Mouse (Mus musculus) heart, postnatal 10 days (tissue): Measurements from ENCODE around the gene Tmem230. TPM values are rescaled to one million over a fixed set of nuclear protein-coding genes. Genes with fewer than 3 reads are reported as not detected.
"Not testable (repeated sequence)": the region's sequence is repeated elsewhere in the genome, so short reads cannot be mapped to it uniquely, and the experiment has no call there.

Source experiments
- DNase-seq, 2 experiments: peaks; one replicate each; pipeline ENCODE4 v3.0.0; 2021
- intact Hi-C: fragments of 180-260 bp; cut with DNase I; formaldehyde crosslinking; loops from one replicate; pipeline ENCODE4 v1.15.1; 2025
- total RNA-seq, 2 experiments: library from RNA; stranded (reverse); gene quantifications; 2 replicates each; pipeline ENCODE4 v1.2.3; 2021

Tmem230 gene
- total RNA-seq = 10 to 100 TPM; 22.1 to 25.7 TPM

- peak; percentile 96 to 98 for DNase-seq
- intact Hi-C loops = no loop called here
Observed at GRCm38 (mm10) chr2:132247539-132248313, at the start of gene Tmem230. Gene Tmem230 (minus strand): TSS chr2:132247807.

- DNase-seq = no peak
- intact Hi-C loops = no loop called here
Observed at GRCm38 (mm10) chr2:132293694-132294450, 46.3 kb upstream of the Tmem230 start.

- peak; percentile 75 to 79 for DNase-seq
- intact Hi-C loops = no loop called here
Observed at GRCm38 (mm10) chr2:132292083-132292482, 44.5 kb upstream of the Tmem230 start.

GRCm38 (mm10) chr2:132291265-132291664, 43.7 kb upstream of the Tmem230 start:
- peak in 1 of 2 experiments; percentile 44 for DNase-seq

GRCm38 (mm10) chr2:132290808-132291207, 43.2 kb upstream of the Tmem230 start:
- intact Hi-C loops = no loop called here
- DNase-seq = no peak

More at GRCm38 (mm10) chr2:132291265-132291664, 43.7 kb upstream of the Tmem230 start:
- intact Hi-C loops = no loop called here

GRCm38 (mm10) chr2:132289213-132289612, 41.6 kb upstream of the Tmem230 start:
- DNase-seq, intact Hi-C loops: not testable (repeated sequence)

- intact Hi-C loops = no loop called here
Observed at GRCm38 (mm10) chr2:132286376-132287076, 38.9 kb upstream of the Tmem230 start.

GRCm38 (mm10) chr2:132285722-132286121, 38.1 kb upstream of the Tmem230 start:
- DNase-seq, intact Hi-C loops: not testable (repeated sequence)

More at GRCm38 (mm10) chr2:132286376-132287076, 38.9 kb upstream of the Tmem230 start:
- DNase-seq = peak; percentile 74 to 77

- intact Hi-C loops = no loop called here
- DNase-seq = peak; percentile 75 to 83
Observed at GRCm38 (mm10) chr2:132284492-132285139, 37.0 kb upstream of the Tmem230 start.

GRCm38 (mm10) chr2:132283236-132284070, 35.8 kb upstream of the Tmem230 start:
- intact Hi-C loops = no loop called here
- DNase-seq = no peak

GRCm38 (mm10) chr2:132282453-132283174, 35.0 kb upstream of the Tmem230 start:
- DNase-seq = peak in 1 of 2 experiments; percentile 45
- intact Hi-C loops = no loop called here

- intact Hi-C loops = loop anchor here (2.0 kb wide), 1 partner anchor 17 kb away; no protein-coding TSS in a partner anchor
Observed at GRCm38 (mm10) chr2:132281560-132282452, 34.2 kb upstream of the Tmem230 start.

GRCm38 (mm10) chr2:132280518-132281120, 33.0 kb upstream of the Tmem230 start:
- DNase-seq = no peak
- intact Hi-C loops = loop anchor here (2.0 kb wide), 1 partner anchor 16 kb away; no protein-coding TSS in a partner anchor

More at GRCm38 (mm10) chr2:132281560-132282452, 34.2 kb upstream of the Tmem230 start:
- DNase-seq = peak in 1 of 2 experiments; percentile 27

- intact Hi-C loops = loop anchor here (2.0 kb wide), 1 partner anchor 15 kb away; no protein-coding TSS in a partner anchor
- no peak for DNase-seq
Observed at GRCm38 (mm10) chr2:132279978-132280377, 32.4 kb upstream of the Tmem230 start.

GRCm38 (mm10) chr2:132279336-132279882, 31.8 kb upstream of the Tmem230 start:
- no peak for DNase-seq
- intact Hi-C loops = no loop called here

- intact Hi-C loops = no loop called here
- DNase-seq = no peak
Observed at GRCm38 (mm10) chr2:132278273-132278853, 30.8 kb upstream of the Tmem230 start.
